Comparison of ENCODE assay signal across 8 mouse cellular contexts in the genomic region with DNA sequence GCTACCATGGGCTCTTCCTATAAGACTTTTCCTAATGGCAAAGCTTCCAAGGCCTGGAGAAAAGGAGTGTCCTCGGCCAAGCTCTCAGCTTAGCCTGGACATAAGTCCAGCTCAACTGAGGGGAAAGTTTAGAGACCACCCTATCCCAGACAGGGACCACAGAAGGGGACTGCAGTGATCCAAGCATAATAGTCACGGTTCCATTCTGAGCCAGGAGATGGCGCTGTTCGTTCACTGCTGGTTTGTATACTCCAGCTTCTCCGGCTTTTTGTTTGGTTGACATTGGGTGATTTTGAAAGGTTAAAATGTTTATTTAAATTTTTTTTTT. TPM values are rescaled to one million over a fixed set of nuclear protein-coding genes. Genes with fewer than 3 reads are reported as not detected.
DNase-seq lines count a peak whose midpoint lies in the region; ATAC-seq and TF ChIP-seq lines count a peak whose summit lies in the region.

No protein-coding gene starts in this region.

- TF ChIP-seq CTCF in hindbrain, postnatal 0 days (IDR thresholded peaks at IDR 0.05; ENCODE audit: low read depth): peak; percentile 95

- peaks cover 19% of the 10 kb centered on the region for H3K4me1 ChIP-seq in kidney, embryonic 14.5 days (ENCODE audit: control insufficient read depth, insufficient read depth, low read length)
- H3K4me1 ChIP-seq in hindbrain, postnatal 0 days (ENCODE audit: insufficient read depth, low read length): peaks cover 11% of the 10 kb centered on the region
- H3K4me1 ChIP-seq in neural tube, embryonic 13.5 days (replicated peaks): peaks cover 41% of the 10 kb centered on the region

- H3K27me3 ChIP-seq in kidney, embryonic 14.5 days (ENCODE audit: control insufficient read depth, insufficient read depth, low read length): peaks cover 6% of the 10 kb centered on the region; the same call in 1 of the 2 replicates
- H3K27me3 ChIP-seq in hindbrain, postnatal 0 days (ENCODE audit: insufficient read depth, low read length): no peaks in the 10 kb centered on the region
- H3K27me3 ChIP-seq in neural tube, embryonic 13.5 days: peaks cover under 1% of the 10 kb centered on the region; the same call in 1 of the 2 replicates

- no peak overlapping the region for H3K4me3 ChIP-seq in kidney, embryonic 14.5 days (ENCODE audit: low read length)
- H3K4me3 ChIP-seq in hindbrain, postnatal 0 days (ENCODE audit: low read length): no peak overlapping the region
- no peak overlapping the region for H3K4me3 ChIP-seq in neural tube, embryonic 13.5 days

- H3K9ac ChIP-seq in kidney, embryonic 14.5 days (ENCODE audit: low read depth, low read length): no peak overlapping the region
- no peak overlapping the region for H3K9ac ChIP-seq in hindbrain, postnatal 0 days (replicated peaks; ENCODE audit: low read length)
- no peak overlapping the region for H3K9ac ChIP-seq in neural tube, embryonic 13.5 days

- DNase-seq in kidney, adult 18-20 months: peak; percentile 83
- DNase-seq in adrenal gland, adult (ENCODE audit: inconsistent age in 2 of 2, low spot score in 1 of 2): peak; percentile 74 to 93
- peak; percentile 95 for DNase-seq in embryo, embryonic 10 days (ENCODE audit: low spot score)
- peak; percentile 90 for DNase-seq in hindbrain, postnatal 0 days (ENCODE audit: low spot score)
- DNase-seq in left cerebral cortex, postnatal 4 days: peak; percentile 82
- peak; percentile 77 for DNase-seq in thymus, postnatal 25 days

- 6% methylated on average over 5 of the region's 5 CpGs for WGBS in kidney, embryonic 14.5 days
- 4% methylated on average over 5 of the region's 5 CpGs for WGBS in hindbrain, postnatal 0 days
- 2% methylated on average over 5 of the region's 5 CpGs for WGBS in neural tube, embryonic 13.5 days

- no peak; the same call in 1 of the 2 replicates for ATAC-seq in kidney, embryonic 14.5 days (ENCODE audit: low FRiP score, low TSS enrichment)
- ATAC-seq in hindbrain, postnatal 0 days: no peak
- ATAC-seq in neural tube, embryonic 13.5 days (ENCODE audit: low read depth): 0 out of 2 replicates have a peak, but pooled peaks have one; percentile 41

- H3K9me3 ChIP-seq in kidney, embryonic 14.5 days (ENCODE audit: control insufficient read depth, low read length): no peaks in the 10 kb centered on the region
- no peaks in the 10 kb centered on the region for H3K9me3 ChIP-seq in hindbrain, postnatal 0 days (ENCODE audit: low read length)
- H3K9me3 ChIP-seq in neural tube, embryonic 13.5 days: no peaks in the 10 kb centered on the region

- intact Hi-C loops in left cerebral cortex, postnatal 4 days (cut with DNase I): loop anchor here (2.0 kb wide), 1 partner anchor 43 kb away; no protein-coding TSS in a partner anchor

- H3K36me3 ChIP-seq in kidney, embryonic 14.5 days (ENCODE audit: control insufficient read depth, insufficient read depth, low read length): peaks cover 35% of the 10 kb centered on the region
- H3K36me3 ChIP-seq in hindbrain, postnatal 0 days (ENCODE audit: insufficient read depth, low read length): peaks cover 25% of the 10 kb centered on the region; the same call in 1 of the 2 replicates
- H3K36me3 ChIP-seq in neural tube, embryonic 13.5 days: peaks cover 33% of the 10 kb centered on the region

- no peak overlapping the region for H3K4me2 ChIP-seq in kidney, embryonic 14.5 days (replicated peaks; ENCODE audit: low read depth, low read length)
- no peak overlapping the region for H3K4me2 ChIP-seq in hindbrain, postnatal 0 days (ENCODE audit: low read depth, low read length)
- no peak overlapping the region for H3K4me2 ChIP-seq in neural tube, embryonic 13.5 days

- no peak overlapping the region for H3K27ac ChIP-seq in kidney, embryonic 14.5 days (ENCODE audit: low read depth, low read length)
- H3K27ac ChIP-seq in hindbrain, postnatal 0 days: no peak overlapping the region
- peak overlapping the region; percentile 38; the same call in 1 of the 2 replicates for H3K27ac ChIP-seq in neural tube, embryonic 13.5 days (replicated peaks)

RNA-seq across cellular contexts. Expression of a gene that starts 4.9 kb away (rescaled TPM):
- 1,236 and 1,648 TPM in 2 replicates for polyA plus RNA-seq in kidney, embryonic 14.5 days (2014; fragmentation: Nextera tagmentation; extraction: Ambion mirVana)
- total RNA-seq in hindbrain, postnatal 0 days (2014; rRNA removed): 462 and 515 TPM in 2 replicates
- 650 and 673 TPM in 2 replicates for polyA plus RNA-seq in hindbrain, postnatal 0 days (2015; fragmentation: Nextera tagmentation; extraction: Ambion mirVana)
- total RNA-seq in left cerebral cortex, postnatal 4 days (2021): 100 to 1,000 TPM; 711 to 733 TPM
- 660 and 722 TPM in 2 replicates for polyA plus RNA-seq in neural tube, embryonic 13.5 days (2015; fragmentation: Nextera tagmentation; extraction: Ambion mirVana)

RNA-seq across cellular contexts. Expression of a gene that starts 8.6 kb away (rescaled TPM):
- 11.7 and 12.3 TPM in 2 replicates for polyA plus RNA-seq in kidney, embryonic 14.5 days (2014; fragmentation: Nextera tagmentation; extraction: Ambion mirVana)
- 83.4 and 84.4 TPM in 2 replicates for total RNA-seq in hindbrain, postnatal 0 days (2014; rRNA removed)
- 43.1 and 51.0 TPM in 2 replicates for polyA plus RNA-seq in hindbrain, postnatal 0 days (2015; fragmentation: Nextera tagmentation; extraction: Ambion mirVana)
- 100 to 1,000 TPM; 100 to 104 TPM for total RNA-seq in left cerebral cortex, postnatal 4 days (2021)
- polyA plus RNA-seq in neural tube, embryonic 13.5 days (2015; fragmentation: Nextera tagmentation; extraction: Ambion mirVana): 50.0 and 52.1 TPM in 2 replicates

RNA-seq across cellular contexts. Expression of a gene that starts 21.9 kb away (rescaled TPM):
- polyA plus RNA-seq in kidney, embryonic 14.5 days (2014; fragmentation: Nextera tagmentation; extraction: Ambion mirVana): 3.8 and 4.1 TPM in 2 replicates
- 4.4 and 6.9 TPM in 2 replicates for total RNA-seq in hindbrain, postnatal 0 days (2014; rRNA removed)
- polyA plus RNA-seq in hindbrain, postnatal 0 days (2015; fragmentation: Nextera tagmentation; extraction: Ambion mirVana): 5.8 and 6.1 TPM in 2 replicates
- total RNA-seq in left cerebral cortex, postnatal 4 days (2021): 10 to 100 TPM in 1 of 2 experiments, 1 to 10 TPM in 1; 8.7 to 11.7 TPM
- 12.5 and 13.9 TPM in 2 replicates for polyA plus RNA-seq in neural tube, embryonic 13.5 days (2015; fragmentation: Nextera tagmentation; extraction: Ambion mirVana)

RNA-seq across cellular contexts. Expression of a gene that starts 35.4 kb away (rescaled TPM):
- polyA plus RNA-seq in kidney, embryonic 14.5 days (2014; fragmentation: Nextera tagmentation; extraction: Ambion mirVana): 9.3 and 16.2 TPM in 2 replicates
- total RNA-seq in hindbrain, postnatal 0 days (2014; rRNA removed): 2.0 and 2.6 TPM in 2 replicates
- polyA plus RNA-seq in hindbrain, postnatal 0 days (2015; fragmentation: Nextera tagmentation; extraction: Ambion mirVana): 3.6 and 4.8 TPM in 2 replicates
- total RNA-seq in left cerebral cortex, postnatal 4 days (2021): 1 to 10 TPM; 2.2 to 2.5 TPM
- 5.9 and 8.4 TPM in 2 replicates for polyA plus RNA-seq in neural tube, embryonic 13.5 days (2015; fragmentation: Nextera tagmentation; extraction: Ambion mirVana)

RNA-seq across cellular contexts. Expression of a gene that starts 45.2 kb away (rescaled TPM):
- polyA plus RNA-seq in kidney, embryonic 14.5 days (2014; fragmentation: Nextera tagmentation; extraction: Ambion mirVana): 0.69 and 1.7 TPM in 2 replicates
- 1.5 and 3.8 TPM in 2 replicates for total RNA-seq in hindbrain, postnatal 0 days (2014; rRNA removed)
- polyA plus RNA-seq in hindbrain, postnatal 0 days (2015; fragmentation: Nextera tagmentation; extraction: Ambion mirVana): 4.2 and 4.6 TPM in 2 replicates
- total RNA-seq in left cerebral cortex, postnatal 4 days (2021): 1 to 10 TPM; 2.1 to 2.4 TPM
- 0.71 and 0.74 TPM in 2 replicates for polyA plus RNA-seq in neural tube, embryonic 13.5 days (2015; fragmentation: Nextera tagmentation; extraction: Ambion mirVana)
